Mouse (Mus musculus): Measurements from ENCODE around the gene Nrp2. TPM values are rescaled to one million over a fixed set of nuclear protein-coding genes. Genes with fewer than 3 reads are reported as not detected.

Nrp2 gene
- polyA plus RNA-seq, 1 experiment, result 7.0 TPM

DNA sequence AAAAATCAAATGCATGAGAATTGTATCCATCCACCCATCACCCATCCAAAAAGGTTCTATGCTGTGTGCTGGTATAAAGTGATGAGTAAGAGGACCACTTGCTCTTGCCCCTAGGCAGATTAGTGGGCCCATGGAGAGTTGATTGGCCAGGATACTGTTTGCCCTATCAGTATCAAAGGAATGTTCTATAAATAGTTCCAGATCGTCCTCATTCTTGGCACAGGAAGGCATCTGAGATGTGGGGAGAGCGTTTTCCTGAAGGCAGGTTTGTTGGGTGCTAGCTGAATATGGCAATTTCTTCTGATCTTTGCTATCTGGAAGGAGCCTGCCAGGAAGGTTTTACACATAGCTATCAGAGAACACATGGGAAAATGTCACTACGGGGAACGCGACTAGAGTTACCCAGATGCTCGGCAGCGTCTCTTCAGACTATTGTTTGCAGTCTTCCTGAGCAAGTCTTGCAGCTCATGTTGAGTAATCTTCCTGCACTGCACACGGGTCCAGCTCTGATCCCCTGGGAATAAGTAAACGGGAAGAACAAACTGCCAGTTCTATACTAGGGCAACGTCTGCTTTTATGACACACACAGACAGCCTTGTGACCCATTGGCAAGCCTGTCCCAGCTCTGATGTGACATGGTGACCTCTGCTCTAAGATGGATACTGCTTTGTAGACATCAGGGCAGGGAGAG, 44.5 kb downstream of the Nrp2 start:
- DNase-seq (ENCODE audit: low read depth, low spot score), result no peak
- WGBS, result 55% methylated on average over 10 of the region's 10 CpGs

DNA sequence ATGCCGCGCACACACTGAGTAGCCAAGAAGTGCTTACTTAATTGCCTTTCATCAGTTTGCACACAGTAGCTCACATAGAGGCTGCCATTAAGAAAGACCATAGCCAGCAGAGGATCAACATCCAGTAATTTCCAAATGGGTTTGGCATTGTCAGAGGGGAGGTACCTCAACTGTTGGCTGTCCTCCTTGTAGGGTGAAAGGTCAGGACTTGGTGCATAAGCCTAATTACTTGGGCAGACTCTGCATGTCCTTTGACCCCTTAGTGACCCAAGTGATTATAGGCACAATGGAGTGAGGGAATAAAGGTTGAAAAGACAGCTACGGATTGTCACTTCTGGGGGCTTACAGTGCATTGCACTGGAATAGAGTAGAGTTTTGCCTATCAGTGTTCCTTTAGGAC, 45.3 kb downstream of the Nrp2 start:
- no peak for DNase-seq (ENCODE audit: low read depth, low spot score)
- WGBS, result 85% methylated on average over 3 of the region's 3 CpGs

DNA sequence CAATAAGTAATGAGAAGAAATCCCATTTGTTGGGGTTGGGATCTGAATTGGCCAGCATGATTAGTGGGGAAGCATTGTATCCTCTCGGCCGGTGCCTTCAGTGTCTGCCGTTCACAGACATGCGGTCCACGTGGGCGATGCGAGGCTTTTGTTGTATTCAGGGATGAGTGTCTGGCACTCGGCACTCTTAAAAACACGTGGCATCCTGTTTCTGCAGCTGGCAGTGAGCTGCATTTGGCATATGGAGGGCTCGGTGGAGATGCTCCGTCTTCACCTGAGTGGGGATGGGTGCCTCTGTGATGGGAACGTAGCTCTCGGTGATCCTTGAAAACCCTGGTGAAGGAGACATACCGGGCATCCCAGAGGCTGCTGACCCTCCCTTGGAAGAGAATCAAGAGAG, 46.6 kb downstream of the Nrp2 start:
- DNase-seq (ENCODE audit: low read depth, low spot score), result no peak
- 83% methylated on average over 14 of the region's 14 CpGs for WGBS

DNA sequence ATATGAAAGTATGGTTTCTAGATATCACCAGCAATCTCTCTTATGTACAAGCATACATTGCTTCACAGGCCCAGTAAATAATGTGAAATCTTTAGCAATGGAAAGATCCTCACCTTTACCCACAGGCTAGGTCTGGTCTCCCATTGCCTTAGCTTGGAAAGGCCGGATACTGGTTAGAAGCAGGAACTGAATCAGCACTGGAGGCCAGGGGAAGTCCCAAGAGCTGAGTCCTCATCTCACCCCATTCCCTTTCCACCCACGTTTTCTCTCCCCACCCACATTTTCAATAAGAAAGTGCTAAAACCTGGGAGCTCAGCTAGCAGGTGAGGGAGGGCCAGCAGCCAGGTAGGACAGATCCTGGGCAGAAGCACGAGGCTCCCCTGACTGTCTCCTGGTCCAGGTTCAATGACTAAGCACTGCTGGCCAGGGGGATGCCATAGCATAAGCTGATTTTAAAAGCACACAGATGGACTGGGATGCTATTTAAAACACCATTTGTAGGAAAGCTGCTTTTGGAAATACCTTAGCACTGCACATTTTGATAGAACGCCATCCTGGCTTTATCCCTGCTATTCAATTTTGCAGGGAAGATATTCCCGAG, 47.4 kb downstream of the Nrp2 start:
- WGBS, result 61% methylated on average over 5 of the region's 5 CpGs

DNA sequence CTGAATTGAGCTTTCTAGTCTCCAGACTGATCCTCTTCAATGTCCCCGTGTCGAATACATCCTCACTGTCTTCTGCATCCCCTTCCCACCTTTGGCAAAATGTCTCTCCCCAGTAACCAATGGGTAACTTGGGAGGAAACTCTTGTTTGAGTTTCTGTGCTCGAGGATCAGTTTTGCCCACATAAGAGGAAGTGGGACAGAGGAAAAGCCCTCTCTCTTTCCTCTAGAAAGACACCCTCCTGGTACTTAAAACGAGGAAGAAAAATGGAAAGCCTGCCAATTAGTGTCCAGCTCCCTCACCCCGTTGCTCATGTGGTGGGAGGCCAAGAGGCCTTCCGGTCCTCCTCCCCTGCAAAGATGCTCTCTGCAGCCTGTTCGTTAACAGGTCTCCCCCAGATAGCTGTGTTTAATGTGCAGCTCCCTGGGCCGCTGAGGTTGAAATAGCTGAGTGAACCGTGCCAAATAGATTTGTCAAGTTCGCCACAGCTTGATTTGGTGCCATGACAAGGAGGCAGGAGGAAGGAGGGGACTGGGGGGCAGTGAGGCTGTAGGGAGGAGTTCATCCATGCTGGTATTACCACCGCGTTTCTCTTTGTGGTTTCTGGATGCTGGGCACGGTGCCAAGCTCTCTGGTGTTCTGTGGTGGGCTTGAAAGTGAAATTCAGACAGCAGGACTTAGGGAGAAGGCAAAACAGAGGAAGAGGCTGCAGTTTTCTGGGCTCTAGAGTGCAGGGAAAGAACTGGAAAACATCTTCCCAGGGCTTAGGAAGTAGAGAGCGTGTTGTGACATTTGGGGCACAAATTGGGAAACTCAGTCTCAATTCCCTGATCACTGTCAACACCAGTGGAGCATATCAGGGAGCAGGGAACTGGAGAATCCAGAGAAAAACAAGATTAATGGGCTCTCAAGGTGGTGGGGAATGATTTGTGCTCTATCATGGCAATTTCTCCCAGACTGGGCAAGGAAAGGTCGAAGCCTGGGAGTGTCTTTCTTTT, 48.2 kb downstream of the Nrp2 start:
- DNase-seq (ENCODE audit: low read depth, low spot score), result no peak
- WGBS, result 57% methylated on average over 15 of the region's 15 CpGs

More for the DNA sequence above, 47.4 kb downstream of the Nrp2 start:
- DNase-seq (ENCODE audit: low read depth, low spot score), result no peak

DNA sequence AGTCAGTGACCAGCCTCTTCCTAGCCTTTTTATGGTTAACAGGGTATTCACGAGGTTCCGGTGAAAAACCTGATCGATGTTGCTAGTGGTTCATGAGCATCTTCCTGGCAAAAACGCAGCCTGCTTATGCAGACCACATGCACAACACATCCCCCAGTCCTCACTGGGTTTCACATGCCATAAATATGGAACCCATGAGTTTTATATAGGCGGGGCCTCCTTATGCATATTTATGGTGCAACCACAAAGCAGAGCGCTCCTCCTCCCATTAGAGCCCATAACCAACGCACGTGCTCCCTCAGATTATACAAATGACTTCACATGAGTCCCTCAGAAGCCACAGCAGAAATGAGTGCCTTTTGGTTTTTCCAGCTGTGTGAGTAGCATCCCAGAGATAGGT, 49.0 kb downstream of the Nrp2 start:
- WGBS, result 83% methylated on average over 8 of the region's 8 CpGs
- DNase-seq (ENCODE audit: low read depth, low spot score), result no peak

DNA sequence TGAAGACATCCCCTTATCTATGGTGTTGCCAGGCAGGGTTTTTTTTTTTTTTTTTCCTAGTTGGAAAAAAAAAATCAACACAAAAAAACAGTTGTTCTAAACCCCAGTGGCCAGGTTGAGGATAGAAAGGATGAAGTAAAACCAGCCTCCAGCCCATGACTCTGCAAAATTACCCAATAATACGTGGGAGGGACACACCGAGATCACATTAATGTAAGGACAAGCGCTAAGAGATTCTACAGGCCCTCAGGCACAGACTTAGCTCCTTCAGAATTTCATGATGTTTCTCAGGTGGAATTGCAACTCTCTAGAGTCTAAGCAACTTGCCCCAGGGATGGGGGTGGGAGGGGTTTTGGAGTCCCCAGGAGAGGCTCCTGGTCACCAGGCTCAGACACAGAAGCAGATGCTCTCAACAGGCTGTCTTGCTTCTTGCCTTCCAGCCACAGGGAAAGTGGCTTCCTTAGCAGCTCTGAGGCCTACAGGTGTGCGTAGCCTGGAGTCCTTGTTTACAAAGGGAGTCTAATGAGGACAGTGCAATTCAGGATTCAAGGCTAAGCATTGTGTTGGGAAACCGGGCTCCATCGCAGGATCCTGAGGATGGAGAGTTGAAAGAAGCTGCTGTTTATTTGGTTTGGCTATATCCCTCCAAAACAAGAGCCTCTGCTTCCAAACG, 49.7 kb downstream of the Nrp2 start:
- DNase-seq (ENCODE audit: low read depth, low spot score), result no peak
- 62% methylated on average over 7 of the region's 7 CpGs for WGBS

DNA sequence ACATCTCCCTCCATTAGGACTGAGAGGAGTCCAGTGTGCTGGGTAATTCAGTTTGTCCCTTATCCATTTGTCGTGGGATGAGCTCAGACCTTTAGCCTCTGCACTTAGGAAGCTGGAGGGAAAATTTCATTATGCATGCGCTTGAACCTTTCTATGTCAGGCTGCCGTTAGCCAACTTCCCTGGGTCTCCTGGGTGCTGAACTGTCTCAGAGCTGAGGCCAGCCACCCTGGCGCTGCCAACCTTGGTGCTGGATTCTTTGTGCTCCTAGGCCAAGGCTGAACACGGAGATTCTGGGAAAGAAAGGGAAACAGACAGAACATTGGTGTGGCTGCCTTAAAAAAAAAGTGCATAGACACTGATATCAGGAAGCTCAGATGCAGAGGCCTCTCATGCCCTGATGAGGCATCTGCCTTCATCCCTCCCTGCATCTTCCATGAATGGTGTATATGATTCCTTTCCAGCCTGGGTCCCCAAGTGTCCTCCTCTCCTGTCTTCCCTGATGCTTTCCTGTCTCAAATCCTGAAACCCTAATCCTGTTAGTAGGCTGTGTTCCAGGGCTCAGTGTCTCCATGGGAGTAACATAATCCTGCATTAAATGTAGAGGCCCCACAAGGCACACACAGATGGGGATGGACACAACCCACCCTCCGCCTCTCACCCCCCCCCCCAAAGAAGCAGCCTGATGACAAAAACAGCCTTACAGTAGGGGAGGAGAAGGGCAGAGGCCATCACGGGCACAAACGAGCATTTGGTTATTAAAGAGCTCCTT, 51.2 kb downstream of the Nrp2 start:
- WGBS, result 74% methylated on average over 8 of the region's 8 CpGs
- DNase-seq (ENCODE audit: low read depth, low spot score), result no peak

DNA sequence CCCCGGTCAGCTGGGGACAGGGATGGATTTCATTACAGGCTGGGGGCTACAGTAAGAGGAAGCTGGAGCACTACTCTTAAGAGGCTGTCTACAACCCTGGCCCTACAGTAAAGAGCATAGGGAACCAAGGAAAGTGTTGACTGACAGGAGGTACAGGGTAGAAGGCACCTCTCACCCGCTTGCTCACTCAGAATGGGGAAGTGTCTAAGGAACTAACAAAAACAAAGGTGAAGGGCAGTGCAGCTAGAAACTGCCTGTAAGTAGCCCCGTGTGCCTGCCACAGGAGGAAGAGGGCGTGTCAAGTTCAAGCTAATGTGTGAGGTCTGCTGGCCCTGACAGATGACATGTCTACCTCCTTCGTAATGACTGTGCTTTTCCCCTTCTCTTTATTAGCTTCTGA, 57.0 kb downstream of the Nrp2 start:
- no peak for DNase-seq (ENCODE audit: low read depth, low spot score)
- WGBS, result 56% methylated on average over 5 of the region's 5 CpGs

DNA sequence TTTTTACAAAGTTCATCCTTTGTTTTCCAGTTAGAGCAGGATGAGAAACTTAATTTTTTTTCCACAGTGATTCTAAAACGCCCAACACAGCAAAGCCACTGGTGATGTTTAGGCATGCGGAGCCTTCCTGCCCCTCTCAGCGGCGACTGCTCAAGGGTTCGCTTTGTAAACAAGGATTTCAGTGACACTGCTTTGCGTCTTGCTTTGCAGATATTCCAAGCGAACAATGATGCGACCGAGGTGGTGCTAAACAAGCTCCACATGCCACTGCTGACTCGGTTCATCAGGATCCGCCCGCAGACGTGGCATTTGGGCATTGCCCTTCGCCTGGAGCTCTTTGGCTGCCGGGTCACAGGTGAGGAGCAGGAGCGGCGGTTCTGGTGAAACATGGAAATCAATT, 57.5 kb downstream of the Nrp2 start:
- no peak for DNase-seq (ENCODE audit: low read depth, low spot score)
- WGBS, result 80% methylated on average over 17 of the region's 17 CpGs

DNA sequence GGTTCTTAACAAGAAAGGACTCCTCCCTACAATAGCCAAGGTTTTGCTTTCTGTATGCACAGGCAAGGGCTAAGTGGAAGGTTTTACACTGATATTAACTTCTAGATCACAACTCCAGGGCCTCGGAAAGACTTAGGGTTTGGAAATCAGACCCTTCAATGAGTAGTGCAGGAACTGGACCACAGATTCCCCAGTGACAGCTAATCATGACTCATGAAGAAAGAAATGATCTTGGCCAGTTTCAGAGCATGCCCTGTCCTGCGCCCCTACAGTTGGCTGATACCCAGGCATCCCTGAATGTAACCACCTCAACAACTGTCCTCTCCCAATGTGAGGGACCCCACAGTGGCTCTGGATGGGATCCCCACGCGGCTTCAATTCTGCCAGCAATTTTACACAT, 60.7 kb downstream of the Nrp2 start:
- WGBS, result 85% methylated on average over 4 of the region's 4 CpGs
- DNase-seq (ENCODE audit: low read depth, low spot score), result no peak

DNA sequence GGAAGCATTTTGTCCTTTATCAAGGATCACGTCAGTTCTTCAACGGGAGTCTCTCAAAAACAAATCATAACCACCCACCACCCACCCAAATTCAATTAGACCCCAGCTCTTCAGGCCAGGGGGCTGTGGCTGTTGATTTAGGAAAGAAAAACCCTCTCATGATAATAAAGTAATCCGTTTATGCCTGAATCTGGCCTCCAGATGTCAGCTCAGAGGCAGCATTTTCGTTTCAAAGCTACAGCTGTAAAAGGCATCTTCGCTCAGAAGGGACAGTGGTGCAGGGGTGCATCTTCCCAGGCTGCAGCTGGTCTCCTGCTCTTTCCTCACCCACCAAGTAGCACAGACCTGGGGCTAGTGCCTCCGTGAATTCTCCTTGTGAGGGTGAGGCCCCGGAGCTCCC, 62.1 kb downstream of the Nrp2 start:
- no peak for DNase-seq (ENCODE audit: low read depth, low spot score)
- WGBS, result 80% methylated on average over 7 of the region's 7 CpGs

DNA sequence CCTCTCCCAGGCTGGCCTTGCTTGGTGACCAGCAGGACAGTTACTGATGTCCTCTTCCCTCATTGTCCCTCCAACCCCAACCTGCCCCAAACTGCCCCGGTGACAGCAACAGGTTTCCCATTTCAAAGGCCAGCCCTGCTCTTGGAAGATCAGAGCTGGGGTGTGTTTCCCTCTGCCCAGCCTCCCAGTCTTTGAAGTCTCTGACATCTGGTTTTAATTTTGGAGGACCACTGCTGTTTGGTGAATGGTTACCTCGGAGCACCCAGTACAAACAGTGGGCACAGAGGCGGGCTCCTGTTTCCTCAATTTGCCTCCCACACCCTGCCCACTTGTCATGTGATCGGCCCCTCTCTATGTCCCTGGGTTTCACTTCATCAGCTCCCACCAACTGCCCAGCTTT, 63.7 kb downstream of the Nrp2 start:
- DNase-seq (ENCODE audit: low read depth, low spot score), result no peak
- 54% methylated on average over 4 of the region's 4 CpGs for WGBS

DNA sequence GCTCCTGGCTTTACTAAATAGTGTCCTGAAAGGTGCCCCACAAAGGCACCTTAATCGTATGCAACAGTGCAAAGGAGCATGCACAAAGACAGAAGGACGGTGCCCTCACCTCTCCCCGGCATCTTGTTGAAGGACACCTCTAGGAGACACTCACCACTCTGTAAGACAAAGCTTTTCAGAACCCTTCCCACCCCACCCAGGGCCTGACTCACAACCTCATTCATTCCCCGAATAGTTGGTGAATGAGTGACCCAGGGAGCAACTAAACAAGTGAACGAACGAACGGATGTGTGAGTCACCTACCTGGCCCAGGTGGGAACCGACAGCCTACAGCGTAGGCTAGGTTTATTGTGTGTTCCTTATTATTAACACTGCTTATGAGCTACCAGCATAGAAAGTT, 64.5 kb downstream of the Nrp2 start:
- no peak for DNase-seq (ENCODE audit: low read depth, low spot score)
- 45% methylated on average over 9 of the region's 9 CpGs for WGBS

DNA sequence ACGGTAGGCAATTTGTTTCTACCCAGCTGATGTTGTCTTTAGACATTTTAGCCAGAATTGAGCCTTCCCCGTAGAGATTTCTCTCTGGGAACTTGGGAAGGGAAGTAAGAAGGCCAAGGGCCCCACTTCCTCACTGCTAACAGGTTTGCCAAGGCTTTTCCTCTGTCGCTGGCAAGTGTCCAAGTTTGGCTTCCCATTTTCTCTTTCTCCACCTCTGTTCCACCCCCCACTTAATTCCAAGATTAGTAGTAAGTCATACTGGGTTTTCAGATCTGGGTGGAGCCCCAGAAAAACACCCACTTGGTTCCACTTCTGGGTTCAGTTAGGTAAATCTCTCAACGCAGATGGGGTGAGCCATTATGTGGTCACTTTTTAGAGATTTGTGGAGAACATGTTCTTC, 67.5 kb downstream of the Nrp2 start:
- WGBS, result 72% methylated on average over 4 of the region's 4 CpGs
- no peak for DNase-seq (ENCODE audit: low read depth, low spot score)

DNA sequence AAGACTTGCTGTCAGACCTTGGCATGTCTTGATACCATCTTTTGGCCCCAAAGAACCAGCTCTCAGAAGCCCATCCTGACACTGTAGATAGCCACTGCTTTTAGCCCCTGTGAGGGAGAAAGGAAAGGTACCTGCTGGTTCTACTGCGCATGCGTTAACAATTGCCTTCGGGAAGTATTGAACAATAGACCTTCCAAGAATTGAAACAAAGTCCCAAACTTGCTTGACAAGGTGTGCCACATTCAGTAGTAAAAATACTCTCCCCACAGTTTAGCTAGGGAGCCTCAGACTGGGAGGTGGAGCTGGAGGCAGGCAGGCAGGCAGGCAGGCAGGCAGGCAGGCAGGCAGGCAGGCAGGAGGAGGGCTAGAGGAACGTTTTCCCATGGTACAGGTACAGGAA, 69.3 kb downstream of the Nrp2 start:
- DNase-seq (ENCODE audit: low read depth, low spot score), result no peak
- WGBS, result 68% methylated on average over 4 of the region's 4 CpGs

DNA sequence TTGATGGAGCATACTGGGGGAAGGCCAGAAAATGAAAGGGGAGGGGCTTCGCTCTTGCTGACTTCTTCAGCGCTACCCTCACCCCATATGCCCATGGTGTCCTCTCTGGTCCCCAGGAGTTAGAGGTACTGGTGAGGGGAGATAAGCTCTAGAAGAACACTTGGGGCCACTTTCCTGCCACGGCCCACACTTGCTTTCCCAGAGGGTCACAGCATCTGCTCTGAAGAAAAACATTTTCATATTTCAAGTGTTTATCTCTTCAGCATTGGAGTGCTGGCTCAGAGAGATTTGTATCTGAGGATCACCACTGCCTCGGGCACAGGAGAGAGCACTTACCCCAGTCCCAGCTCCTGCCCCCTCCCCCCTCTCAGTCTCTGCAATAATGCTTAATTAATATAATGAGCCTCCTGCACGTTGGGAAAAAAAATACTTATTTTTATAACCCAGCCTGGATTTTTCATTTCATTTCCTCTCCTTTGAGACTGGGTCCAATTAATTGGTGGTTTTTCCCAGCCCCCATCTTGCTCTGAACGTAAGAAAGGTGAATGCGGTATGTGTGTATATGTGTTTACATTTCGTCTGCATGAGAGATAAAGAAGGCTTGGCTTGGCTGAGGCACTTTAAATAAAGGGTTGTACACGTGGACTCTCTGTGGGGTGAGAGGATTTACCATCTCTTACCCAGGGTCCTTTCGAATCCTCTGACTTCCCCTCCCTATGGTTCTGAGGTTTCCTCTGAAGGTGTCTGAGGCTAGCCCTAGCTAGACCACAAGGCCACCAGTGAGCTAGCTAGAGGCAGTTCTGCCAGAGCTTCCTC, 70.2 kb downstream of the Nrp2 start:
- DNase-seq (ENCODE audit: low read depth, low spot score), result no peak
- 57% methylated on average over 10 of the region's 10 CpGs for WGBS

DNA sequence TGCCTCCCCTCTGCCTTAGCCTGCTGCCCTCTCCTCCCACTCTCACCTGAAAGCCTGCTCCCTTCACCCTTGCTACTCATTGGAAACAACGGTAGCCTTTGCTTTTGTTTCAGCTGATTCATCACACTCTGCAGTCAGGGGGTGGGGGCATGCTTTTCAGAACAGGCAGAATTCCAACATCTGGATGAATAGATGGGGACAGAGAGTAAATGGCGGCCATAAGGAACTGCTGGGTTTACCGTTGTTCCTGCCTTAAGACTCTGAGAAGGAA, 70.8 kb downstream of the Nrp2 start:
- DNase-seq (ENCODE audit: low read depth, low spot score), result no peak
- 56% methylated on average over 3 of the region's 3 CpGs for WGBS

All from large intestine, adult 2 months (tissue).